Mouse (Mus musculus) heart, embryonic 13.5 days (tissue): ENCODE data around the gene Tex13b. TPM values are rescaled to one million over a fixed set of nuclear protein-coding genes. Genes with fewer than 3 reads are reported as not detected.
"Not testable (repeated sequence)": the region's sequence is repeated elsewhere in the genome, so short reads cannot be mapped to it uniquely, and the experiment has no call there.

Experiments
- ATAC-seq: fragments of 200-750 bp; cut with Nextera tagmentation; 2 replicates; pipeline ENCODE4 v1.8.0; 2017; ENCODE audit warnings: moderate TSS enrichment; ENCODE audit not compliant: insufficient number of reproducible peaks, low FRiP score, low TSS enrichment; ENCODE audit errors: extremely low read depth
- H3K27ac ChIP-seq: fragments of 300-500 bp; sonication (generic); replicated peaks from 2 replicates; pipeline ENCODE4 v1.5.1; 2015; ENCODE audit warnings: moderate library complexity, mild to moderate bottlenecking, inconsistent platforms
- H3K27me3 ChIP-seq: fragments of 300-500 bp; sonication (generic); replicated peaks from 2 replicates; pipeline ENCODE4 v1.6.1; 2015; ENCODE audit warnings: mild to moderate bottlenecking, inconsistent platforms
- H3K36me3 ChIP-seq: fragments of 300-500 bp; sonication (generic); 2 replicates; pipeline ENCODE4 v1.6.1; 2015; ENCODE audit warnings: mild to moderate bottlenecking, inconsistent platforms
- H3K4me1 ChIP-seq: fragments of 300-500 bp; sonication (generic); 2 replicates; pipeline ENCODE4 v1.6.1; 2015; ENCODE audit warnings: inconsistent platforms
- H3K4me2 ChIP-seq: fragments of 300-500 bp; sonication (generic); 2 replicates; pipeline ENCODE4 v1.6.1; 2015; ENCODE audit warnings: inconsistent platforms, mild to moderate bottlenecking, moderate library complexity
- H3K4me3 ChIP-seq: fragments of 300-500 bp; sonication (generic); 2 replicates; pipeline ENCODE4 v1.5.1; 2015; ENCODE audit warnings: moderate library complexity, mild to moderate bottlenecking, inconsistent platforms
- H3K9ac ChIP-seq: fragments of 300-500 bp; sonication (generic); 2 replicates; pipeline ENCODE4 v1.6.1; 2015; ENCODE audit warnings: inconsistent platforms, mild to moderate bottlenecking, moderate library complexity
- H3K9me3 ChIP-seq: fragments of 300-500 bp; sonication (generic); 2 replicates; pipeline ENCODE4 v1.6.1; 2016; ENCODE audit warnings: inconsistent platforms
- WGBS: fragments of 180-500 bp; shearing (Covaris S2); methylation state at CpG from one replicate; pipeline ENCODE4 v1.1.7; 2015; ENCODE audit warnings: mixed read lengths; 5-methylcytosine and 5-hydroxymethylcytosine counted together
- polyA plus RNA-seq: library from polyadenylated mRNA; unstranded; fragments of >200 nt; fragmentation: Nextera tagmentation; extraction: Ambion mirVana; gene quantifications from 2 replicates; pipeline ENCODE4 v1.2.1, GENCODE M21; 2015

The Tex13b gene
- not detected in 2 replicates for polyA plus RNA-seq

DNA sequence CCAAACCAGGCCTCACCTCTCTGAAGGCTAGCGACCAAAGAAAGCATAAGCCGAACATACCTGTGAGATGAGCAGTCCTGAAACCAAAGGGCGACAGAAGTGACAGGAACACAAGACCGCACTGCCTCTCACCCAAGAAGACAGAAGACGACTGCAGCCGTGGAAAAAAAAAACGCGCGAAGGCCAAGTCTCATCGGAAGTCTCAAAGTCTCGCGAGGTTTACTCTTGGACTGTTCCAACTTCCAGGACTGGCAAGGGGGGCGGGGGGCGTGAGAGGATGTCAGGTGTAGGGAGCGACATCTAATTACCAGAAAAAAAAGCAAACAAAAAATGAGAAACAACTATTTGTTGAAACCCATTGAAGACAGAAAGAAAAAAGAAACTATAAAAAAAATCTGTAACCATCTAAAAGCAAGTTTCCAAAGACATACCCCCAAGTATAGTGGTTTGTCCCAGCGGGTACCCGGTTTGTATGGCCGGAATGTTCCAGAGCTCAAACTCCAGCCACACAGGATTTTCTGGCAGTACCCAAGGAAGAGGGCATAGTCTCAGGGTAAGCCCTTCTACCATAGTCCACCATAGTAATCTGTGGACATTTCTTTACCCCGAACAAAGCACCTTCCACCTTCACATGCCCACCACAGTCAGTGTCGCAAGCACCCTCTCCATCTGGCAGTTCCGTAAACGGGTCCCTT is at the start of gene Tex13b:
Gene Tex13b, minus strand, starts transcription at position 122 of the 695 bp plus-strand sequence.
- no peak for ATAC-seq
- Histone ChIP-seq H3K4me1 (no peaks in the 10 kb centered on the region), H3K4me3 (no peak within 1 kb of the TSS), H3K27ac (no peak within 1 kb of the TSS), H3K36me3 (no peaks in the 10 kb centered on the region), H3K9me3 (no peaks in the 10 kb centered on the region), H3K27me3 (0 out of 2 replicates have a peak, but pooled peaks cover 4% of the 10 kb centered on the region), H3K9ac (no peak within 1 kb of the TSS), H3K4me2 (no peak within 1 kb of the TSS)
- 90% methylated on average over 22 of the region's 22 CpGs for WGBS

DNA sequence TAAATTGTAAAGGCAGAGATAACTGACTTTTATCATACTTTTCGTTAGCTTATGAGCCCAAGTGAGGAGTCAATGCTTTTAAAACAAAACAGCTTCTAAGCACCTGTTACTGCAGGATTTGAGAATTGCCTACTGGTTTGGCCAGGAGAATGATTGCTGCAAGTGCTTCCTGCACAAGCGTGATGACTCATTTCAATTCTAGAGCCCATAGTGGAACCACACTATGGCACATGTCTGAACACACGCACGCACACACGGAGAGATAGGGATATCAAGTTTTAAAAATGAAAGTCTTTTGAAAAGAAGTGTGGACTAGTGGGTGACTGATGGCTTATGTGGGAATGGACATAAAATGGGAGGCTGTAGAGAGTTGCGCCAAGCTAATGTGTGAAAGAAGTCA is 49.5 kb upstream of the Tex13b start:
- Histone ChIP-seq H3K9ac (no peak overlapping the region), H3K4me2 (no peak overlapping the region), H3K27ac (no peak overlapping the region), H3K27me3 (peaks cover 4% of the 10 kb centered on the region), H3K4me3 (no peak overlapping the region), H3K36me3 (no peaks in the 10 kb centered on the region), H3K9me3 (no peaks in the 10 kb centered on the region), H3K4me1 (no peaks in the 10 kb centered on the region)
- ATAC-seq, result no peak
- WGBS, result 83% methylated on average over 6 of the region's 6 CpGs

- no peak overlapping the region for H3K27ac ChIP-seq
- no peak overlapping the region for H3K4me3 ChIP-seq
- H3K36me3 ChIP-seq, result no peaks in the 10 kb centered on the region
- no peaks in the 10 kb centered on the region for H3K9me3 ChIP-seq
- 29% methylated on average over 2 of the region's 2 CpGs for WGBS
- H3K9ac ChIP-seq, result no peak overlapping the region
- no peak for ATAC-seq
- no peak overlapping the region for H3K4me2 ChIP-seq
- no peaks in the 10 kb centered on the region for H3K4me1 ChIP-seq
- no peaks in the 10 kb centered on the region for H3K27me3 ChIP-seq
Observed at GRCm38 (mm10) chrX:140857445-140857844, 44.2 kb upstream of the Tex13b start.

- not testable (repeated sequence) for H3K4me2 ChIP-seq, ATAC-seq, H3K27ac ChIP-seq, H3K36me3 ChIP-seq, H3K9ac ChIP-seq, H3K27me3 ChIP-seq, H3K4me1 ChIP-seq, H3K4me3 ChIP-seq, H3K9me3 ChIP-seq
- 57% methylated on average over 5 of the region's 5 CpGs for WGBS
Observed at GRCm38 (mm10) chrX:140857040-140857439, 43.8 kb upstream of the Tex13b start.

DNA sequence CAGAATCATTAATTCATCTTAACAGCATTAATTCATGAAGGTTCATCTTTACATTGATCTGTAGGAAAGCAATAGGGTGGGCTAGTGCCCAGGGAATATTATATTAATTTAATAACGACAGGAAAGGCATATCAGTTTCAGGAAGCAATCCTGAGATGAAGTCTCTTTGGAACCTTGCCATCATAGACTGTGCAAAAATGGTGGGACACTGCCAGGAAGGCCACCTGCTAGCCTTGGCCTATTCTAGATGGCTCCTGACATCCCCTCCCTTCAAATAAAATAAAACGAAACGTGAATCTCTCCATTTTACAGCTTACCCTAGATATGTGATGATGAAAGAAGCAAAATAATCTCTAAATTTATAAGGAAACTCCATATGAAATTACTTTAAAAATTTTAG is 41.3 kb upstream of the Tex13b start:
- no peaks in the 10 kb centered on the region for H3K36me3 ChIP-seq
- no peak overlapping the region for H3K9ac ChIP-seq
- no peak overlapping the region for H3K27ac ChIP-seq
- no peaks in the 10 kb centered on the region for H3K4me1 ChIP-seq
- H3K4me2 ChIP-seq, result no peak overlapping the region
- no peak overlapping the region for H3K4me3 ChIP-seq
- WGBS, result 49% methylated on average over 3 of the region's 3 CpGs
- no peak for ATAC-seq
- H3K27me3 ChIP-seq, result no peaks in the 10 kb centered on the region
- H3K9me3 ChIP-seq, result no peaks in the 10 kb centered on the region

- H3K4me3 ChIP-seq, H3K9ac ChIP-seq, ATAC-seq, H3K4me2 ChIP-seq, H3K4me1 ChIP-seq, H3K36me3 ChIP-seq, H3K27ac ChIP-seq, H3K9me3 ChIP-seq: not testable (repeated sequence)
- 33% methylated on average over 1 of the region's 1 CpGs for WGBS
- H3K27me3 ChIP-seq, result peaks cover 21% of the 10 kb centered on the region
Observed at GRCm38 (mm10) chrX:140845401-140845800, 32.2 kb upstream of the Tex13b start.

- Histone ChIP-seq H3K36me3 (no peaks in the 10 kb centered on the region), H3K27ac (no peak overlapping the region), H3K4me2 (no peak overlapping the region), H3K4me3 (no peak overlapping the region), H3K27me3 (peaks cover 51% of the 10 kb centered on the region), H3K9ac (no peak overlapping the region), H3K9me3 (no peaks in the 10 kb centered on the region), H3K4me1 (no peaks in the 10 kb centered on the region)
- 54% methylated on average over 4 of the region's 4 CpGs for WGBS
- no peak for ATAC-seq
Observed at GRCm38 (mm10) chrX:140839887-140840286, 26.7 kb upstream of the Tex13b start.

- no peak overlapping the region for H3K27ac ChIP-seq
- no peak overlapping the region for H3K4me3 ChIP-seq
- no peak overlapping the region for H3K4me2 ChIP-seq
- H3K27me3 ChIP-seq, result peaks cover 51% of the 10 kb centered on the region
- no peaks in the 10 kb centered on the region for H3K4me1 ChIP-seq
- WGBS, result 43% methylated on average over 3 of the region's 3 CpGs
- ATAC-seq, result no peak
- no peak overlapping the region for H3K9ac ChIP-seq
- H3K9me3 ChIP-seq, result no peaks in the 10 kb centered on the region
- H3K36me3 ChIP-seq, result no peaks in the 10 kb centered on the region
Observed at GRCm38 (mm10) chrX:140838077-140838476, 24.8 kb upstream of the Tex13b start.

GRCm38 (mm10) chrX:140831706-140832105 is 18.5 kb upstream of the Tex13b start:
- no peaks in the 10 kb centered on the region for H3K36me3 ChIP-seq

DNA sequence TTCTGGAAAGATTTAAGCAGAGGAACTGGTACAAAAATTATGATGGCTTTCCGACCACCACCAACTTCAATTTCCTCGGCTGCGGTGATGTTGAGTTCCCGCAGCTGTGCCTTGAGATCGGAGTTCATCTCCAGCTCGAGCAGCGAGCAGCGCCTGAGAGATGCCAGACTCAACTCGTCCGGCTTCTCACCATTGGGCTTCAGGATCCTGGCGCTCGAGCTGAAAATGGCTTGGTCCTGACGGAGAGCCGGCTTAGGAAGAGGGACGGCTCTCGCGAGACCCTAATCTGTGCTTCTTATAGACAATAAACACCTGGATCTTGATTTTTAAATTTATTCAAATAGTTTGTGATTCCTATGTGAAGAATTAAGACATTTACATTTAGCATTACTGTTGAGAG is 9.1 kb upstream of the Tex13b start:
- 71% methylated on average over 17 of the region's 17 CpGs for WGBS
- H3K27me3 ChIP-seq, result peaks cover 3% of the 10 kb centered on the region; the same call in 1 of the 2 replicates
- no peak overlapping the region for H3K27ac ChIP-seq
- no peaks in the 10 kb centered on the region for H3K36me3 ChIP-seq
- H3K4me3 ChIP-seq, result no peak overlapping the region
- no peaks in the 10 kb centered on the region for H3K9me3 ChIP-seq
- no peak overlapping the region for H3K9ac ChIP-seq
- ATAC-seq, result no peak
- H3K4me1 ChIP-seq, result no peaks in the 10 kb centered on the region
- no peak overlapping the region for H3K4me2 ChIP-seq

More at GRCm38 (mm10) chrX:140831706-140832105, 18.5 kb upstream of the Tex13b start:
- Histone ChIP-seq H3K9me3 (no peaks in the 10 kb centered on the region), H3K4me2 (no peak overlapping the region), H3K9ac (no peak overlapping the region), H3K27ac (no peak overlapping the region), H3K4me3 (no peak overlapping the region), H3K4me1 (no peaks in the 10 kb centered on the region), H3K27me3 (peaks cover 20% of the 10 kb centered on the region)
- WGBS, result 58% methylated on average over 4 of the region's 4 CpGs
- ATAC-seq, result no peak

- no peak overlapping the region for H3K4me3 ChIP-seq
- H3K27me3 ChIP-seq, result peaks cover 14% of the 10 kb centered on the region; the same call in 1 of the 2 replicates
- H3K27ac ChIP-seq, result no peak overlapping the region
- 58% methylated on average over 2 of the region's 2 CpGs for WGBS
- H3K4me2 ChIP-seq, result no peak overlapping the region
- no peaks in the 10 kb centered on the region for H3K4me1 ChIP-seq
- no peaks in the 10 kb centered on the region for H3K36me3 ChIP-seq
- no peaks in the 10 kb centered on the region for H3K9me3 ChIP-seq
- no peak; the same call in 1 of the 2 replicates for ATAC-seq
- no peak overlapping the region for H3K9ac ChIP-seq
Observed at GRCm38 (mm10) chrX:140805340-140805739, 7.9 kb downstream of the Tex13b start.

DNA sequence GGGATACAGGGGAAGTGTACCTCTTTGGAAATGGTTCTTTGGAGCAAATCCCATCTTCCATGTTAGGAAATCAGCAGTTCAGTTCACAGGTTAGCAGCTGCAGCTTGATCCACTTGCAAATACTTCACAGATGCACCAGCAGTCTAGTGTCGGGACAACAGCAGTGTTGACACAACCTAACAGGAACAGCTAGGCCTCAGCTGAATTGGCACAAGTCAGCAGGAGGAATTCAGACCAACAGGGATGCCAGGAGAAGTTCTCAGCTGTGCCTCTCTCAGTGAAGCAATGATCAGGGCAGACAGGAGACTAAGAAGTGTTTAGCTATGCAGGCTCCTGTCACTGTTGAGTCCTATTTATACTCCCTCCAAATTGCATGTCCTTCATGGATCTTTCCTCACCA is 43.4 kb downstream of the Tex13b start:
- 11% methylated on average over 1 of the region's 1 CpGs for WGBS
- peaks cover 10% of the 10 kb centered on the region; the same call in 1 of the 2 replicates for H3K36me3 ChIP-seq
- H3K4me3 ChIP-seq, result no peak overlapping the region
- no peak for ATAC-seq
- H3K9ac ChIP-seq, result no peak overlapping the region
- H3K4me2 ChIP-seq, result no peak overlapping the region
- no peak overlapping the region for H3K27ac ChIP-seq
- no peaks in the 10 kb centered on the region; the same call in 1 of the 2 replicates for H3K27me3 ChIP-seq
- H3K4me1 ChIP-seq, result no peaks in the 10 kb centered on the region
- peaks cover under 1% of the 10 kb centered on the region; the same call in 1 of the 2 replicates for H3K9me3 ChIP-seq
